Mouse (Mus musculus): ENCODE results near the gene Rpl37. TPM values are rescaled to one million over a fixed set of nuclear protein-coding genes. Genes with fewer than 3 reads are reported as not detected.
"Not testable (repeated sequence)": the region's sequence is repeated elsewhere in the genome, so short reads cannot be mapped to it uniquely, and the experiment has no call there.

Rpl37 gene
- polyA plus RNA-seq, 1 experiment from 2014 or later: 548 TPM

GRCm38 (mm10) chr15:5128176-5128940, 11.9 kb downstream of the Rpl37 start:
- WGBS: 47% methylated on average over 5 of the region's 5 CpGs
- ATAC-seq (ENCODE audit: insufficient number of reproducible peaks, insufficient read depth, low FRiP score, low TSS enrichment): no peak
- Histone ChIP-seq H3K4me1 (no peaks in the 10 kb centered on the region), H3K9me3 (no peaks in the 10 kb centered on the region), H3K4me3 (no peak overlapping the region), H3K27me3 (no peaks in the 10 kb centered on the region), H3K4me2 (replicated peaks) (no peak overlapping the region), H3K36me3 (peaks cover 8% of the 10 kb centered on the region), H3K9ac (no peak overlapping the region), H3K27ac (no peak overlapping the region)

GRCm38 (mm10) chr15:5129111-5129805, 12.8 kb downstream of the Rpl37 start:
- Histone ChIP-seq H3K4me3 (no peak overlapping the region), H3K4me2 (replicated peaks) (no peak overlapping the region), H3K9ac (no peak overlapping the region), H3K9me3 (no peaks in the 10 kb centered on the region), H3K4me1 (no peaks in the 10 kb centered on the region), H3K27ac (no peak overlapping the region), H3K36me3 (peaks cover 5% of the 10 kb centered on the region), H3K27me3 (no peaks in the 10 kb centered on the region)
- ATAC-seq (ENCODE audit: insufficient number of reproducible peaks, insufficient read depth, low FRiP score, low TSS enrichment): no peak
- 88% methylated on average over 12 of the region's 12 CpGs for WGBS

- WGBS: 84% methylated on average over 14 of the region's 14 CpGs
- not testable (repeated sequence) for H3K36me3 ChIP-seq, H3K4me3 ChIP-seq
Observed at GRCm38 (mm10) chr15:5130887-5131668, 14.6 kb downstream of the Rpl37 start.

GRCm38 (mm10) chr15:5133301-5133700, 16.9 kb downstream of the Rpl37 start:
- Histone ChIP-seq H3K27me3 (no peaks in the 10 kb centered on the region), H3K27ac (no peak overlapping the region), H3K36me3 (no peaks in the 10 kb centered on the region), H3K9ac (no peak overlapping the region), H3K4me2 (replicated peaks) (no peak overlapping the region), H3K4me3 (no peak overlapping the region), H3K9me3 (no peaks in the 10 kb centered on the region), H3K4me1 (no peaks in the 10 kb centered on the region; the same call in 1 of the 2 replicates)
- ATAC-seq (ENCODE audit: insufficient number of reproducible peaks, insufficient read depth, low FRiP score, low TSS enrichment): no peak
- 59% methylated on average over 3 of the region's 3 CpGs for WGBS

More at GRCm38 (mm10) chr15:5130887-5131668, 14.6 kb downstream of the Rpl37 start:
- H3K9ac ChIP-seq; H3K27me3 ChIP-seq; H3K9me3 ChIP-seq; ATAC-seq (ENCODE audit: insufficient number of reproducible peaks, insufficient read depth, low FRiP score, low TSS enrichment); H3K27ac ChIP-seq; H3K4me1 ChIP-seq; H3K4me2 ChIP-seq (replicated peaks): not testable (repeated sequence)

- Histone ChIP-seq H3K9me3 (no peaks in the 10 kb centered on the region), H3K4me1 (no peaks in the 10 kb centered on the region; the same call in 1 of the 2 replicates), H3K4me2 (replicated peaks) (no peak overlapping the region), H3K9ac (no peak overlapping the region), H3K4me3 (no peak overlapping the region), H3K27ac (no peak overlapping the region), H3K27me3 (no peaks in the 10 kb centered on the region), H3K36me3 (no peaks in the 10 kb centered on the region)
- 78% methylated on average over 3 of the region's 3 CpGs for WGBS
- ATAC-seq (ENCODE audit: insufficient number of reproducible peaks, insufficient read depth, low FRiP score, low TSS enrichment): no peak
Observed at GRCm38 (mm10) chr15:5134179-5134578, 17.7 kb downstream of the Rpl37 start.

- H3K9me3 ChIP-seq: no peaks in the 10 kb centered on the region
- no peak for ATAC-seq (ENCODE audit: insufficient number of reproducible peaks, insufficient read depth, low FRiP score, low TSS enrichment)
- no peaks in the 10 kb centered on the region for H3K36me3 ChIP-seq
- 75% methylated on average over 8 of the region's 8 CpGs for WGBS
- H3K27me3 ChIP-seq: no peaks in the 10 kb centered on the region
- H3K4me2 ChIP-seq (replicated peaks): no peak overlapping the region
- H3K27ac ChIP-seq: no peak overlapping the region
- H3K4me3 ChIP-seq: no peak overlapping the region
- no peak overlapping the region for H3K9ac ChIP-seq
- H3K4me1 ChIP-seq: no peaks in the 10 kb centered on the region; the same call in 1 of the 2 replicates
Observed at GRCm38 (mm10) chr15:5134945-5135483, 18.6 kb downstream of the Rpl37 start.

- H3K9me3 ChIP-seq: no peaks in the 10 kb centered on the region
- H3K9ac ChIP-seq: no peak overlapping the region
- H3K4me2 ChIP-seq (replicated peaks): no peak overlapping the region
- no peak overlapping the region for H3K4me3 ChIP-seq
- no peaks in the 10 kb centered on the region; the same call in 1 of the 2 replicates for H3K4me1 ChIP-seq
- WGBS: 72% methylated on average over 9 of the region's 9 CpGs
- peak overlapping the region; percentile 30; the same call in 1 of the 2 replicates for H3K27ac ChIP-seq
- no peaks in the 10 kb centered on the region for H3K27me3 ChIP-seq
- peak; percentile 55; the same call in 1 of the 2 replicates for ATAC-seq (ENCODE audit: insufficient number of reproducible peaks, insufficient read depth, low FRiP score, low TSS enrichment)
- no peaks in the 10 kb centered on the region for H3K36me3 ChIP-seq
Observed at GRCm38 (mm10) chr15:5138021-5138856, 21.8 kb downstream of the Rpl37 start.

GRCm38 (mm10) chr15:5139366-5139765, 22.9 kb downstream of the Rpl37 start:
- Histone ChIP-seq H3K36me3 (no peaks in the 10 kb centered on the region), H3K27me3 (no peaks in the 10 kb centered on the region), H3K4me2 (replicated peaks) (no peak overlapping the region), H3K27ac (no peak overlapping the region), H3K9me3 (no peaks in the 10 kb centered on the region), H3K4me3 (no peak overlapping the region), H3K9ac (no peak overlapping the region), H3K4me1 (no peaks in the 10 kb centered on the region; the same call in 1 of the 2 replicates)
- WGBS: 81% methylated on average over 2 of the region's 2 CpGs
- no peak for ATAC-seq (ENCODE audit: insufficient number of reproducible peaks, insufficient read depth, low FRiP score, low TSS enrichment)

GRCm38 (mm10) chr15:5139863-5140262, 23.4 kb downstream of the Rpl37 start:
- Histone ChIP-seq H3K4me1 (peaks cover 3% of the 10 kb centered on the region), H3K9ac (no peak overlapping the region), H3K9me3 (no peaks in the 10 kb centered on the region), H3K27ac (no peak overlapping the region), H3K4me3 (no peak overlapping the region), H3K27me3 (no peaks in the 10 kb centered on the region), H3K4me2 (replicated peaks) (no peak overlapping the region), H3K36me3 (no peaks in the 10 kb centered on the region)
- ATAC-seq (ENCODE audit: insufficient number of reproducible peaks, insufficient read depth, low FRiP score, low TSS enrichment): no peak
- 85% methylated on average over 7 of the region's 7 CpGs for WGBS

GRCm38 (mm10) chr15:5140357-5140756, 23.9 kb downstream of the Rpl37 start:
- no peaks in the 10 kb centered on the region for H3K36me3 ChIP-seq
- no peaks in the 10 kb centered on the region for H3K27me3 ChIP-seq
- no peak overlapping the region for H3K4me2 ChIP-seq (replicated peaks)
- H3K9ac ChIP-seq: no peak overlapping the region
- H3K9me3 ChIP-seq: no peaks in the 10 kb centered on the region
- ATAC-seq (ENCODE audit: insufficient number of reproducible peaks, insufficient read depth, low FRiP score, low TSS enrichment): no peak
- H3K4me1 ChIP-seq: peaks cover 8% of the 10 kb centered on the region
- no peak overlapping the region for H3K4me3 ChIP-seq
- H3K27ac ChIP-seq: no peak overlapping the region

- no peak for ATAC-seq (ENCODE audit: insufficient number of reproducible peaks, insufficient read depth, low FRiP score, low TSS enrichment)
- H3K4me3 ChIP-seq: no peak overlapping the region
Observed at GRCm38 (mm10) chr15:5142047-5142446, 25.6 kb downstream of the Rpl37 start.

More at GRCm38 (mm10) chr15:5142047-5142446, 25.6 kb downstream of the Rpl37 start:
- peaks cover 10% of the 10 kb centered on the region for H3K4me1 ChIP-seq
- no peaks in the 10 kb centered on the region for H3K27me3 ChIP-seq
- H3K36me3 ChIP-seq: no peaks in the 10 kb centered on the region
- 63% methylated on average over 5 of the region's 5 CpGs for WGBS
- no peaks in the 10 kb centered on the region for H3K9me3 ChIP-seq
- H3K9ac ChIP-seq: no peak overlapping the region
- H3K4me2 ChIP-seq (replicated peaks): no peak overlapping the region
- H3K27ac ChIP-seq: no peak overlapping the region
